ENCODE assay signal across 8 mouse cellular contexts in genomic region chr11:109650788-109651565, GRCm38 (mm10). TPM values are rescaled to one million over a fixed set of nuclear protein-coding genes. Genes with fewer than 3 reads are reported as not detected.
DNase-seq lines count a peak whose midpoint lies in the region; ATAC-seq lines count a peak whose summit lies in the region.

No protein-coding gene starts in this region.

- H3K4me2 ChIP-seq in intestine, embryonic 14.5 days (ENCODE audit: low read length) = peak overlapping the region; percentile 79

- peak; percentile 98 for ATAC-seq in intestine, embryonic 14.5 days (replicated peaks; ENCODE audit: low FRiP score, low TSS enrichment, low read depth)

- H3K9me3 ChIP-seq in intestine, embryonic 14.5 days (ENCODE audit: control insufficient read depth, low read length) = no peaks in the 10 kb centered on the region

- intact Hi-C loops in gastrocnemius, postnatal 14 days (cut with DNase I; ENCODE audit: low total_unique reads) = no loop called here
- intact Hi-C loops in left cerebral cortex, postnatal 14 days (cut with DNase I) = no loop called here

- H3K27ac ChIP-seq in intestine, embryonic 14.5 days (ENCODE audit: low read depth) = peak overlapping the region; percentile 96

- H3K4me3 ChIP-seq in intestine, embryonic 14.5 days (ENCODE audit: low read depth, low read length) = peak overlapping the region; percentile 64

- H3K36me3 ChIP-seq in intestine, embryonic 14.5 days (ENCODE audit: control insufficient read depth, insufficient read depth, low read length) = peaks cover 26% of the 10 kb centered on the region

- H3K27me3 ChIP-seq in intestine, embryonic 14.5 days (replicated peaks; ENCODE audit: control insufficient read depth, insufficient read depth, low read length) = no peaks in the 10 kb centered on the region

- peaks cover 22% of the 10 kb centered on the region for H3K4me1 ChIP-seq in intestine, embryonic 14.5 days (replicated peaks; ENCODE audit: control insufficient read depth, insufficient read depth, low read length)

- under 1% methylated on average over 88 of the region's 90 CpGs for WGBS in intestine, embryonic 14.5 days

- DNase-seq in adipocyte (ENCODE audit: low spot score) = peak; percentile 90
- DNase-seq in embryo, embryonic 10 days (ENCODE audit: low spot score) = peak; percentile 97
- DNase-seq in gastrocnemius, postnatal 14 days = peak; percentile 93
- peak; percentile 95 for DNase-seq in intestine, embryonic 14.5 days (ENCODE audit: low spot score)
- peak; percentile 95 for DNase-seq in left cerebral cortex, postnatal 14 days (ENCODE audit: low spot score in 2 of 2)
- peak; percentile 96 for DNase-seq in mesoderm, embryonic 11.5 days (ENCODE audit: low read depth, low spot score)
- peak; percentile 90 to 94 for DNase-seq in right cerebral cortex, postnatal 36 days (ENCODE audit: low spot score in 2 of 2)
- DNase-seq in yolk sac, embryonic 10.5 days (ENCODE audit: low spot score) = peak; percentile 91

- H3K9ac ChIP-seq in intestine, embryonic 14.5 days (ENCODE audit: low read length) = peak overlapping the region; percentile 89

RNA-seq across cellular contexts. Expression of gene Prkar1a, which starts 1.8 kb away (rescaled TPM):
- 100 to 1,000 TPM; 172 to 199 TPM for total RNA-seq in gastrocnemius, postnatal 14 days (2021)
- 328 and 365 TPM in 2 replicates for polyA plus RNA-seq in intestine, embryonic 14.5 days (2014; fragmentation: Nextera tagmentation; extraction: Ambion mirVana)
- total RNA-seq in left cerebral cortex, postnatal 14 days (2021) = 100 to 1,000 TPM; 470 to 506 TPM

RNA-seq across cellular contexts. Expression of gene Wipi1, which starts 39.2 kb away (rescaled TPM):
- 10 to 100 TPM; 59.7 to 62.2 TPM for total RNA-seq in gastrocnemius, postnatal 14 days (2021)
- polyA plus RNA-seq in intestine, embryonic 14.5 days (2014; fragmentation: Nextera tagmentation; extraction: Ambion mirVana) = 18.0 and 18.2 TPM in 2 replicates
- 10 to 100 TPM; 21.8 to 22.2 TPM for total RNA-seq in left cerebral cortex, postnatal 14 days (2021)

Comparison
In these comparisons a context has a peak if more than half of its experiments do, and no peak if none do; other contexts are left out.
1. Peak in every context shown above with its lines: DNase-seq, ATAC-seq, H3K4me3 ChIP-seq and H3K27ac ChIP-seq.